Mouse (Mus musculus) lung, adult 2 months (tissue): ENCODE results near the gene Vsig10.

Source experiments
- CTCF ChIP-seq: fragments of 200-500 bp; IDR thresholded peaks from 2 replicates; pipeline ENCODE4 v1.5.1; 2011; ENCODE audit warnings: mild to moderate bottlenecking, low read length, control low read depth; ENCODE audit not compliant: insufficient read depth
- POLR2A ChIP-seq: fragments of 200-500 bp; IDR thresholded peaks from 2 replicates; pipeline ENCODE4 v1.6.1; 2011; ENCODE audit warnings: low read depth, mild to moderate bottlenecking, control low read depth, low read length, borderline replicate concordance; ENCODE audit errors: extremely low read depth

DNA sequence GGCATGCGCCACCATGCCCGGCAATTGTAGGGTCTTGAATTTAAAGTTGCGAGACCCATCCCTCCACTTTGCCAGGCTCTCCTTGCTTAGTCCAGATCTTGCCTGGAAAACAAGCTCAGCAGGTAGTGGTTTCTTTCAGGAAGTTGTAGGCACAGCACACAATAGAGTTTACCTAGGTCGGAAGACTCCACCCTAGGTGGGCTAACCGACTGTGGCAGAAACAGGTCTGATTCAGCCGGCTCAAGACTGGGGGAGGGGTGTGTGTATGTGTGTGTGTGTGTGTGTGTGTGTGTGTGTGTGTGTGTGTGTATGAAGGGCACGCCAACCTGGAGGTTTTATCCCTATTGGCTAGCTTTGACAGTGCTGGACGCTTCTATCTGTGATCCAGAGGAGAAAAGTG, 84.7 kb downstream of the Vsig10 start:
- no peak for TF ChIP-seq POLR2A
- TF ChIP-seq CTCF: no peak
